Mouse (Mus musculus): ENCODE measurements around the gene L3mbtl1.

Gene L3mbtl1

DNA sequence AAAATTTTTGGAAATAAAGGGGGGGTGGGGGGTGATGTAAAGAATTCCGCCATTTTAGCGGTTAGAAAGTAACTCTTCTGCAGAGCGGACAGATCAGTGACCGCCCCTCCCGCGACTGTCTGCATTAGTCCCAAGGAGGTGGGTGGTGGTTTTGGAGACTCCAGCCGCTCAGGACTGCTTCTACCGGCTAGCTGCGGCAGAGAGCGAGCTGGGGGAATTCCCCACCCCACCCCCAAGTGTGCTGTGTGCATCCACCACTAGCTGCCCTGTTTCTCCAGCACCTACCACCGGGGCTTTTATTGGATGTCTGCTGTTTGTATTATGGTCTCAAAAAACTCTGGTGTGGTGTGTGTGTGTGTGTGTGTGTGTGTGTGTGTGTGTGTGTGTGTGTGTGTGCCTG, 659 bp downstream of the L3mbtl1 start:
- DNase-seq (ENCODE audit: low read depth, low spot score) = no peak

DNA sequence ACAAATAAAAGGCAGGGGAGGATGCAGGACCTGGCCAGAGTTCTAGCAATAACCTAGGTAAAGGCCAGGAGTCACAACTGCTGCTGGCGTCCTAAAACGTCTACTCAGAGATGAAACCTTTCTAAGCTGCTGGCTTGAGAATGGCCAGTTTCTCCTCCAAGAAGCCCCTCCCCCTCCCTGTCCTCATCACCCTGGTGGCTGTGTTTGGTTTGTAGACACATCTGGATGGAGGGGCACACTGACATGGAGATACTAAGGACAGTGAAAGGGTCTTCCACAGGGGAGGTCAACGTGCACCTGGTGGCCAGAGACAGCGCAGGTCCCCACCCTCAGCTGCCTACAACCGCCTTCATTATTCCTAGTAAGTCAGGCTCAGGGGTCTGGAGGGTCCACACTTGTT, 3.7 kb downstream of the L3mbtl1 start:
- DNase-seq (ENCODE audit: low read depth, low spot score) = no peak

DNA sequence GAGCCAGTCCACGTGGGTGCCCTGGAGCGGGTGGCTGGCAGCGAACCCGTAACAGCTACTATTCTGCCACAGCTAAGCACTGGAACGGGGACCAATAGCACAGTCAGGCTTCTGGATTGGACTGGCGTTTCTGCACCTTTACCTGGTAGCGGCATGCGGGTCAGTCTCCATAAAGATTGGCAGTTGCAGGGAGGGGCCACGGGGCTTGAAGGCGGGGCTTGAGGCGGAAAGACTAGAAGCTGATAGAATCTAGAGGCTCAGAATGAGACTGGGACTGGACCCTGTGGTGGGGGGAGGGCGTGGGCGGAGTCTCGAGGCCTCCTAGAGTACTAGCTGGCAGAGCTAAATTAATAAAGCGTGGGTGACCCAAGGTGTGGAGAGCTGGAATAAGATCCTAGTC, 4.5 kb downstream of the L3mbtl1 start:
- peak; percentile 80 for DNase-seq (ENCODE audit: low read depth, low spot score)

DNA sequence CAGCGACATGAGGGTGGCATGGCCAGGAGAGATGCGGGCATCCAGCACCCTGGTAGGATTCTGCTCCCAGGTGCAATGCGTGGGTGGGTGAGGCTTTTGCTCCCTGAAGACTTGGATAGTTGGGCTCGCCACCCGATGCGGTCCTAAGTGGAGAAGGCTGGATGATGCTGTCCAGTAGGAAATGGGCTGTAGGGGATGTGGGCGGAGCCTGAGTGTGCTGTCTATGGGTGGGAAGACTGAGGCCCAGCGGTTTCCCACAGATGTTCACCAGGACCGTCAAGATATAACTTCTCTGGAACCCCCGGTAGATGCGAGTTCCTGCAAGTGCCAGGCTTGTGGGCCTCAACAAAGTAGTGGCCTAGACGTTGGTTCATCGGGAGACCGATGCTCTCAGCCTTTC, 4.9 kb downstream of the L3mbtl1 start:
- peak; percentile 57 for DNase-seq (ENCODE audit: low read depth, low spot score)

DNA sequence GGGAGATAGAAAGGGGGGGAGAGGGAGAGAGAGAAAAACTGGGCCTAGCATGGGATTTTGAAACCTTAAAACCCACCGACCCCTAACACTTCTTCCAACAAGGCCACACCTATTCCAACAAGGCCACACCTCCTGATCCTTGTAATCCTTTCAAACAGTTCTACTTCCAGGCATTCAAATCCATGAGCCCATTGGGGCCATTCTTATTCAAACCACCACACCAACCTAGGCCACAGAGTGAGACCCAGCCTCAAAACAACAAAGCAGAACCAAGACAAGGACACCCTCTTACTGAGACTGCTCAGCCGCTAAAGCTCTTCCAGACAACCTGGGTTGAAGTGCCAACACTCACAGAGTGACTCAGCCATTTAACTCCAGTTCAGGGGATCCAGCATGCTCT, 7.5 kb downstream of the L3mbtl1 start:
- no peak for DNase-seq (ENCODE audit: low read depth, low spot score)

DNA sequence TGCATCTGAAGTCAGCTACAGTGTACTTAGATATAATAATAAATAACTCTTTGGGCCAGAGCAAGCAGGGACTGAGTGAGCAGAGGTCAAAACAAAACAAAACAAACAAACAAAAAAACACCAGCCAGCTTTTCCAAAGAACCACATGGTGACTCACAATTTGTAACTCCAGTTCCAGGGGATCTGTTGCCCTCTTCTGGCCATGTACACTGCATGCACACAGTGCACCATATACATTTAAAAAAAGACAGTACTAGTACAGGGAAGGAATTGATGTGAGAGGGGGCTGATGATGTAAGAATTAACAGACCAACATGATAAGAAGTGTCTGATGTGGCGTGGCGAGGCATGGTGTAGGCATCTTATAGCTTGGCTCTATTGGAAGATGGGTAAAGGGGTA, 13.6 kb downstream of the L3mbtl1 start:
- DNase-seq (ENCODE audit: low read depth, low spot score) = no peak

DNA sequence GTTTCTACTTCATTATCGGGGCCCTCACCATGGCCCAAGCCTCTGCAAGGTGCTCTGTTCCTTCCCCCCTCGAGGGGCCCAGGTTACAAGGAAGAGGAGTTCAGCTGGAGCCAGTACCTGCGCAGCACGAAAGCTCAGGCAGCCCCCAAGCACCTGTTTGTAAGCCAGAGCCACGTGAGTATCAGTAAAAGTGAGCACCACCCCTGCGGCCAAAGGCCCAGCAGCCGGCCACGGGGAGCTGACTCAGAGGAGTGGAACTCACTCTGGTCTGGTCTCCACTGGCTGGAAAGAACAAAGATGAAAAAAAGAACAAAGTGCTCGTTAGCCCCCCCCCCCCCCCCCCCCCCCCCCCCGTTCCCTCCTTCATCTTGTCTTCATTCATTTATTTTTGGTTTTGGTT, 18.0 kb downstream of the L3mbtl1 start:
- DNase-seq (ENCODE audit: low read depth, low spot score) = no peak

DNA sequence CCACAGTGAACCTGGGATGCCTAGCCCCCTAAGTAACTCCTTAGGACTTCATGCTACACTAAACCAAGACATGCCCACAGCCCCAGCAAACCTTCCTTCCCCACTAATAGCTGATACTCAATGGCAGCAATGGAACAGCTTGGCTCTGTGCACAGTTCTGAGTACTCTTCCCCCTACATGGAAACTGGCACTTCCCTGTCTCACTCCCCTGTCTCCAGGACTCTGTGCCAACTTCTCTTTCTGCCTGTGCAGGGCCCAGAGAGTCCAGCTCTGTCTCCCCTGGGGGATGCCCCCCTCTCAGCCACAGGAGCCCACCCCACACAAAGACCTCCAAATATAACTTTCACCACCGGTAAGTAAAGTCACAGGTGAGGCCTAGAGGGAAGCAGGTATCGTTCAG, 23.5 kb downstream of the L3mbtl1 start:
- DNase-seq (ENCODE audit: low read depth, low spot score) = no peak

DNA sequence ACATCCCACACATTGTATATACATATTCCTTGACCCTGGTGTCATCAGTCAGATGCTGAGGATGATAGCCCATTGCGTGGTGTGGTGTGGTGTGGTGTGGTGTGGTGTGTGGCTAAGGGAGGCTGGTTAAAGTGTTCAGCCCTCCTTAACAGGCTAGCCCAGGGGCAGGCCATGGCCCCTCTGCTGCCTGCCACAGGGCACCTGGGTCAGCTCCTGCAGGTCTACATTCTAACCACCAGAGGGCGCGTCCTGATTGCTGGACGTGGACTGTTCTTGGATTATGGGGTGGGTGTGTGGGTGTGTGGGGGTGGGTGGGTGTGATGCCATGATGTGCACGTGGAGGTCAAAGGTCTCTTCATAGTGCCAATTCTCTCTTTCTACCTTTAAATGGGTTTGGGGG, 25.1 kb downstream of the L3mbtl1 start:
- peak; percentile 71 for DNase-seq (ENCODE audit: low read depth, low spot score)

DNA sequence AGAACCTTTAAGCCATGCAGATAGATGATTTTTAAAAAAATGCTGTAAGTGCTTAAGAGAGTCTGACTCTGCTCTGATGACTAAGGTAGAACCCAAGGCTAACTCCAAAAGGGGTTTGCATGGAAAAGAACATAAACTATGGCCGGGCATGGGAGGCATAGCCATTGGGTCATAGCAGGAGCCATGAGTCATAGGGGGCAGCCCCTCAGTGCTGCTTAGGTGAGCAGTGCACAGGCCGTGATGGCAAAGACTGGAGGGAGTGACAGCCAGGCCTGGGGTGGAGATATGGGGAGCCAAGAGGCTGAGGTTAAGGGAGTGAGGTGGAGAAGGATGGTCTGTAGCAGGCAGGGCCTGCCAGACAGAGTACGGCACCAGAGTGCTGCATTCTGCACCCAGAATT, 25.8 kb downstream of the L3mbtl1 start:
- no peak for DNase-seq (ENCODE audit: low read depth, low spot score)

DNA sequence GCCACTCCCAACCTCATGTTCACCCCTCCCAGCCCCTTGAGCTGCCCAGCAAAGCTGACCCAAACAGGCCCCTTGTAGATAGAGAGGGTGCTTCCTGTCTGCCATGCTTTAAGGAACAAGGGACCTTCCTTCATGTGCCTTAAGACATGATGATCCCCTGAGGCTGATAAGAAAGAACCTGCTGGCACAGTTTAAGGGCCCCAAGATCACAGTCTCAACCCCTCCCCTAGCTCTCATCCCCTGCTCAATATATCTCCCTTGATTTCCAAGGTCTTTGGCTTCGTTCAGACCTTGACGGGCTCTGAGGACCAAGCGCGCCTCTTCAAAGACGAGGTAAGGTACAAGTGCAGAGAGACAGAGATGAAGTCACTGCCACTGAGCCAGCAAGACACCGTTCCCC, 27.6 kb downstream of the L3mbtl1 start:
- DNase-seq (ENCODE audit: low read depth, low spot score) = no peak

DNA sequence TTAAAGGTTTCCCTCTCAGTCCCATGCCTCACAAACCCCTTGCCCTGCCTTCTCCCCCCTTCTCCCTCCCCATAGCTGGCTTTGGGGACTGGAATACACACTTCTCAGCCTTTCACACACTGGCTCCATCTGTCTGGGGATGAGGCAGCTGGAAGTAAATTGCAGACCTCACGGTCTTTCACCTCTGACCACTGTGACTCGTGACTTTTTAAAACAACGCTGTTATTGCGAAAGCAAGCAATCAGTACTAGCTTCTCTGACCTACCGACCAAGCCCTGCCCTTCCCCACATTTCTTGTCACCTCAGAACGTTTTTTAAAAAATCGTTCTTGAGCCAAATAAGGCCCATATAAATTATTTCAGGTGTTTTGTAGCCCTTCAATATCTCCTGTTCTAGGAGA, 29.5 kb downstream of the L3mbtl1 start:
- DNase-seq (ENCODE audit: low read depth, low spot score) = no peak

DNA sequence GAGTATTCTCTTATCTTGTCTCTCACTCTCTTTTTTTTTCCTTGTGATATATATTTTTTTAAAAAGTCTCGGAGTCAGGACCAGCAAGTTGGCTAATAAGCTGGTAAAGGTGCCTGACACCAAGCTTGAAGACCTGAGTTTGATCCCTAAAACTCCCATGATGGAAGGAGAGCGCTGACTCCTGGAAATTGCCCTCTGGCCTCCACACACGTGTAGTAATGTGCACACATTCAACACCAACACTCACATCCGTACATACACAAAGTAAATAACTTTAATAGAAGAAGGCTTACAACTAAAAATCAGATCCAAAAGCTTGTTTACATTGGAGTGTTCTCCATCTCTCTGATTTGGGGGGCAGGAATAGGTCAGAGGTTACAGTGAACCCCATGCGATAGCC, 29.9 kb downstream of the L3mbtl1 start:
- DNase-seq (ENCODE audit: low read depth, low spot score) = no peak

DNA sequence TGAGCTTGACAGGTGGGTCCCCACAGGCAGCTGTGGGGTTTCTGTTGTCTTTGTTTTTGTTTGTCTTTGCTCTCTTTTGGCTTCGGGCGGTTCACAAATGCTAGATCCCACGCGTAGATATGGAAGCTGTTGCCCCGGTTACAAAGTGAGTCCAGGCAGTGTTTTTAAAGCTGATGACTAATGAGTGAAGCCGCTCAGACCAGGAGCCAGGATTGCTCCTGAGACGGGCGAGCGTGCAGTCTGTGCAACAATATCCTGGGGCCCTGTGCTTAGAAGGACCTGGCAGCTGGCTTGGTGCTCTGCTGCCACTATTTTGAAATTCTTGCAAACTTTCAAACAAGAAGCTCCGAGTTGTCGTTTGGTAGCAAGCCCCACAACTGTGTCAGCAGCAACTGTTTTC, 30.4 kb downstream of the L3mbtl1 start:
- no peak for DNase-seq (ENCODE audit: low read depth, low spot score)

DNA sequence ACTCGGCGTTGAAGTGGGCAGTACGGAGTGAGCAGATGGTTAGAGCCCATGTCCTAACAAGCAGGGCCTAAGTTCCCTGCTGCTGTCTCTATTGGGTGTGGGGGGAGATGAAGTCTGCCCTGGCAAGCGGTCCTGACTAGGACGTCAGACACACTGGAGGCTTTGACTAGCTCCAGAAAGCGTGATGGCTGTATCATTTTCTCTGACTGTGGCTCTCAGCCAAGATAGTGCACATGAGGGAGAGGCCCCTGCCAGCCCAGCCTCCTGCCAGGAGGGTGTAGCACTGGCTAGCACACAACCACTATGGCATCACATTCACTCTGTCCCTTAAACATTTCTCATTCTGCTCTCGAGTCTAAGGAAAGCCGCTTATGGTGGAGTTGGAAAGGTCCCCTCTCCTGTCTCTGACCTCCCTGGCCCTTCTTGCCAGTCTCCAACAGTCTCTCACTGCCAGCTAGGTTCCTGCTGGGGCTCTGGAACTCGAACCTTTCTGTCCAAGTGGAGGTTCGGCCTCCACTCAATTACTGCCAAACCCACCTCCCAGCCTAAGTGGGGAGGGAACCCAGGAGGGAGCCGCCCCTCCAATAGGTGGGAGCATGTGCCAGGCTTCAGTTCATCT, 32.0 kb downstream of the L3mbtl1 start:
- no peak for DNase-seq (ENCODE audit: low read depth, low spot score)

DNA sequence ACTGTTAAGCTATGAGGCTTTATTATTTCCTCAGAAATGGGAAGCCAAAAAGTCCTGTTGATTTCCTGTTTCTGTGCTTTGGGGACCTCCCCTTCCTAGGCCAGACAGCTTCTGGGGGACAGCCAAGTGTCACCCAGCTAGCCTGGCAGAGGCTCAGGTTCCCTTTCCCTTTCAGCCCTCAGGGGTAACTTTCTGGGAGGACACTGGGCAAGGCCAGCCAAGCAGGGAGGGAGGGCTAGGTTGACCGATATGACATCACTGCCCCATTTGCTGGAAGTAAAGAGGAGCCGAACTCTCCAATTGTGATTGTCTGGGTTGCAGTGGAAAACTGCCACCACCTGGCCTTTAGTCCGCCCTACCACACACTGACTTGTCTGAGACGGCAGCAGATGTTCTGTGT, 32.7 kb downstream of the L3mbtl1 start:
- no peak for DNase-seq (ENCODE audit: low read depth, low spot score)

DNA sequence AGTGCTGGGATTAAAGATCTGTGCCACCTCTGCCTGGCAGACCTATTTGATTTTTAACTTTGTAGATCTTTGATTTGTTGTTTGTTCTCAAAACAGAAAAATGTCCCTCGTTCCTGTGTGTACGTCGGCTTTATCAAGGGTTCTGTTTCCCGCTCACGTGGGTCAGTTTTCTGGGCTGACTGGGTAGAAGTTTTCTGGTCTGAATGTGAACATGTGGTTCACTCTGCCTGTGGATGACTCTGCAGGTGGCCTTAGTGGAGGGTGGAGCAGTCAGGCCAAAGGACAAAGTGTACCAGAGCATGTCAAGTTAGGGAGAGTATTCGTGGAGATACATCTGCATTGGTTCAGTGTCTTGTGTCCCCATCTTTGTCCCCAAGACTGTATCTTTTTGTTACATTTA, 41.1 kb downstream of the L3mbtl1 start:
- no peak for DNase-seq (ENCODE audit: low read depth, low spot score)

DNA sequence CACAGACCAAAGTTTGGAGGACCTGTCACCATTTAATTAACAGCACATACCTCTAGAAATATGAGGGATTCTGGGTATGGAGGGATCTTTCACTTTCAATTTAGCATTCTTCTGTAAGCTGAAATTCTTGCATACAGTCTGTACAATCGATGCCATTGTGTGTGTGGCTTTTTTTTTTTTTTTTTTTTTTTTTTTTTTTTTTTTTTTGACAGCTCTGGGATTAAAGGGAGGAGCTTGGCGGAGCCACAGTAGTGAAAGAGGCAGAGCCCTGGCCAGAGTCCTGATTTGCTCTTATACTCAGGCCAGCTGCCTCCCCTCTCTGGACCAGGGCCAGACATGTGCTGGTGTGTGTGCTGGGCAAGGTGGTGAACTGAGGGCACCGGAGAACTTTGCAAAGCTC, 42.7 kb downstream of the L3mbtl1 start:
- DNase-seq (ENCODE audit: low read depth, low spot score) = no peak

DNA sequence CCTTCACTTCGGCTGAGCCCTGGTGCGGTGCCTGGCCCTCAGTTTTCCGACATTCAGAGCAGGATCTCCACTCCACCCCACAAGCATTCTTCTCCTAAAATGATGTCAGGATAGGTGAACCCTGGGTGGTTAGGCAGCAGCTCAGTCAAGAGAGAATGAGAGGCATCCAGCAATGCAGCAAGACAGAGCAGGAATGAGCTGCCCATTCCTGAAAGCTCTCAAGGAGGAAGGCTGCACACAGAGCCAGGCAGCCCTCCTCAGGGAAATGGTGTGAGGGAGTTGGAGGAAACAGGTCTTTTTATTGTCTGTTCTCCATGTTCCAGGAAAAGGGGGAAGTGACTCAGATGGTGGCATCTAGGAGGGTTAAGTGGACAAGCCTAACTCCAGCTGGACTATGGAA, 43.5 kb downstream of the L3mbtl1 start:
- DNase-seq (ENCODE audit: low read depth, low spot score) = no peak

DNA sequence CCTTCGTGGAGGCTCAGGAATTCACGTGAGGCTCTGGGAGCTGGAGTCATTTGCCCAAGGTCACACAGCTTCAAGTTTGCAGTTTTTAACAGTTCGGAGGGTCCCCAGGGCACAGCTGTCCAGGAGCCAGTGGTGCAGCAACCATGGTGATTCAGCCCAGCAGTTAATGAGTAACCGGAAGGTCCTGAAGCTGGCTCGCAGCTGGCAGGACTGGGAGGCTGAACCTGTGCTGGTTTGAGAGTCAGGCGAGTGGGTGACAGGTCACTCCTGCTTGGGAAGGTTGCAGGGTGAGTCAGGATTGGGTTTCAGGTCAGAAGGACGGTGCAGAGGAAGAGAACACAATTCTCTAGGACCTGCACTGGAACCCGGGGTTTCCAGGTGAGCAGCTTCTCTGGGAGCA, 43.9 kb downstream of the L3mbtl1 start, which contains the start of gene Sgk2:
Sgk2 (plus strand) TSS at position 113 of the 400 bp plus-strand sequence.
- DNase-seq (ENCODE audit: low read depth, low spot score) = no peak

DNA sequence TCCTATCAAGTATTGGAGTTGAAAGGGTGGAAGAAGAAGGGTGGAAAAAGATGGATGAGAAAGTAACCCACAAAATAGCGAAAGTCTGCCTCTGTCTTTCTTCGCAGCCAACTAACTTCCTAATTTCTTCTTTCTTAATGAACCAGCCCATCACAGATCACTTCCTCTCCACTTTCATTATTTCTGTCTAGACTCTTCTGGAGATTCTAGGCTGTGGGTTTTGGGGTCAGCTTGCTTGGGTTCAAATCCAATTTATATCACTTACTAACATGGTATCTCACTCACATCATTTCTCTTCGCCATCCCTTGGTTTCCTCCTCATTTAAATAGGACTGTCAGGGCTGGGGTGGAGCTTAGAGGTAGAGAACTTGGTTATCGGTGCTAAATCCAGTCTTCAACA, 45.0 kb downstream of the L3mbtl1 start:
- no peak for DNase-seq (ENCODE audit: low read depth, low spot score)

DNA sequence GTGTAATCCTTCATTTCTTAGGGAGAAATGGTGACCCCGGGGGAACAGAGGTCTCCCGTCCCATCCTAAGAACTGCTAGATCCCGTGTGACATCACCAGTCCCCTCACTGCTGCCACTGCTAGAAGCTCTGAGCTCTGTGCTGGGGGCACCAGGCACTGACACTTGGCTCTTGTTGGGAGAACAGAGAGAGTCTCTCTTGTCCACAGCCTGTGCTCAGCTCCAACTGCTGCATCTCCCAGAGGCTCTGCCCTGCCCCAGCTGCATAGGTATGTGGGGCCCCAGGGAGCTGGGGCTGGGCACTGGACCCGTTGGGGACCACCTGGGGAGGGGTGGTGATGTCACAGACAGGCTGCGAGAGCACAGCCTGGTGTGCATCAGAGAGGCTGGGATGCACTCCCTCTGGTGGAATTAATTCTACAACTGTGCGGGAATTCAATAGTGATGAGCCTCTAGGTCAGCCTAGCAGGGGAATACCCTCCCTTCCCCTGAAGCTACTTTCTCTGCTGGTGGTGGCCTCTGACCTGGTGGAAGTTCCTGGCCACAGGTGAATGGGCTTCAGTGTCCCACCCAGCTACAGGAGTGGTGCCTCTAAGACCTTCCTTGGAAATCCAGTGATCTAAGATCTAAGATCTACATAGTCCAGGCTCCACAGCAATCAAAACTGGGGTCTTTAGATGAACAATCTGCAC, 48.3 kb downstream of the L3mbtl1 start:
- no peak for DNase-seq (ENCODE audit: low read depth, low spot score)

DNA sequence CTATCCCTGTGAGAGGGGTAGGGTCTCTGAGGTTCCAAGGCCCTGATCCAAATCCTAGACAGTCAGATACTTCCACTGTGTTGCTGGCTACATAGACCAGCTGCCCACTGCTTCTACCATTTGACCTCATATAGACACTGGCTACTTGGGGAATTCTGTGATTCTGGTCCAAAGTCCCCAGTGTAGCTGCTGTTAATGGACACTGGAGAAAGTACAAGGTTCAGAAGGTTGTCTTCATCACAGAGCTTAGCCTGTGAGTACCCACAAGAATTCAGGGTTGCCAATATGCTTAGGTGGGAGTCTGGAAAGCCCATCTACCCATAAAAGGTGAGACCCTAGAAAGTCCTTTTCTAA, 48.8 kb downstream of the L3mbtl1 start:
- no peak for DNase-seq (ENCODE audit: low read depth, low spot score)

Measured in ZHBTc4 (cell line).